Comparison of ENCODE assay signal across 14 mouse cellular contexts in genomic region chr8:48915275-48915674, GRCm38 (mm10).
"Had no signal": no experiment of that assay in that cellular context is flagged by ENCODE, and none has a peak within 500 bp of the region (broad histone marks: within the 10 kb centered on the region; RNA-seq: fewer than 3 reads in every experiment).

No protein-coding gene starts in this region.

- ATAC-seq: intestine, embryonic 16.5 days; midbrain, embryonic 15.5 days had no signal

- H3K36me3 ChIP-seq: limb, embryonic 15.5 days; liver, embryonic 15.5 days; midbrain, embryonic 10.5 days; midbrain, embryonic 15.5 days; neural tube, embryonic 13.5 days; stomach, embryonic 15.5 days had no signal

- H3K9ac ChIP-seq: limb, embryonic 15.5 days; liver, embryonic 15.5 days; midbrain, embryonic 15.5 days; neural tube, embryonic 13.5 days; stomach, embryonic 15.5 days had no signal

- H3K4me3 ChIP-seq: left cerebral cortex, adult 2 months; limb, embryonic 15.5 days; liver, embryonic 15.5 days; midbrain, embryonic 10.5 days; midbrain, embryonic 15.5 days; neural tube, embryonic 13.5 days; stomach, embryonic 15.5 days had no signal

- H3K4me1 ChIP-seq: limb, embryonic 15.5 days; liver, embryonic 15.5 days; midbrain, embryonic 10.5 days; midbrain, embryonic 15.5 days; neural tube, embryonic 13.5 days; stomach, embryonic 15.5 days had no signal

- H3K27me3 ChIP-seq: limb, embryonic 15.5 days; liver, embryonic 15.5 days; midbrain, embryonic 15.5 days; neural tube, embryonic 13.5 days; stomach, embryonic 15.5 days had no signal

- H3K4me2 ChIP-seq: limb, embryonic 15.5 days; liver, embryonic 15.5 days; midbrain, embryonic 15.5 days; neural tube, embryonic 13.5 days; stomach, embryonic 15.5 days had no signal

- DNase-seq: kidney, adult 8-10 months; kidney, postnatal 10 days; lung, postnatal 4 days; retina, postnatal 1 day; right cerebral cortex, postnatal 4 days; thymus, postnatal 36 days had no signal

- H3K27ac ChIP-seq: left cerebral cortex, adult 2 months; limb, embryonic 15.5 days; liver, embryonic 15.5 days; midbrain, embryonic 10.5 days; midbrain, embryonic 15.5 days; neural tube, embryonic 13.5 days; stomach, embryonic 15.5 days had no signal

- H3K9me3 ChIP-seq: limb, embryonic 15.5 days; liver, embryonic 15.5 days; midbrain, embryonic 10.5 days; midbrain, embryonic 15.5 days; neural tube, embryonic 13.5 days; stomach, embryonic 15.5 days had no signal
